Mouse (Mus musculus): Measurements from ENCODE around the gene Homez. TPM values are rescaled to one million over a fixed set of nuclear protein-coding genes. Genes with fewer than 3 reads are reported as not detected.
A peak's percentile ranks its signal among the peaks of the same experiment; 100 is the strongest.

Gene Homez
- total RNA-seq (2017), result 12.5 and 15.6 TPM in 2 replicates

- no peak for ATAC-seq (replicated peaks; ENCODE audit: low read depth, poor library complexity, severe bottlenecking)
Measured at GRCm38 (mm10) chr14:54870861-54871260, at the start of gene Homez. Gene Homez (minus strand): TSS chr14:54870961.

GRCm38 (mm10) chr14:54920076-54920685, 49.4 kb upstream of the Homez start:
- no peak for ATAC-seq (replicated peaks; ENCODE audit: low read depth, poor library complexity, severe bottlenecking)

- no peak for ATAC-seq (replicated peaks; ENCODE audit: low read depth, poor library complexity, severe bottlenecking)
Measured at GRCm38 (mm10) chr14:54913343-54913742, 42.6 kb upstream of the Homez start.

- peak; percentile 76 for ATAC-seq (replicated peaks; ENCODE audit: low read depth, poor library complexity, severe bottlenecking)
Measured at GRCm38 (mm10) chr14:54912886-54913285, 42.1 kb upstream of the Homez start, which contains the start of gene Slc22a17. Gene Slc22a17 (minus strand): TSS chr14:54913132.

GRCm38 (mm10) chr14:54912109-54912850, 41.5 kb upstream of the Homez start:
- ATAC-seq (replicated peaks; ENCODE audit: low read depth, poor library complexity, severe bottlenecking), result no peak

- no peak for ATAC-seq (replicated peaks; ENCODE audit: low read depth, poor library complexity, severe bottlenecking)
Measured at GRCm38 (mm10) chr14:54908682-54909081, 37.9 kb upstream of the Homez start.

- no peak for ATAC-seq (replicated peaks; ENCODE audit: low read depth, poor library complexity, severe bottlenecking)
Measured at GRCm38 (mm10) chr14:54903641-54904040, 32.9 kb upstream of the Homez start.

- peak; percentile 84 for ATAC-seq (replicated peaks; ENCODE audit: low read depth, poor library complexity, severe bottlenecking)
Measured at GRCm38 (mm10) chr14:54900383-54900782, 29.6 kb upstream of the Homez start.

- no peak for ATAC-seq (replicated peaks; ENCODE audit: low read depth, poor library complexity, severe bottlenecking)
Measured at GRCm38 (mm10) chr14:54897445-54897844, 26.7 kb upstream of the Homez start.

GRCm38 (mm10) chr14:54894296-54895151, 23.8 kb upstream of the Homez start:
- no peak for ATAC-seq (replicated peaks; ENCODE audit: low read depth, poor library complexity, severe bottlenecking)

- peak; percentile 98 for ATAC-seq (replicated peaks; ENCODE audit: low read depth, poor library complexity, severe bottlenecking)
Measured at GRCm38 (mm10) chr14:54893651-54894181, 23.0 kb upstream of the Homez start.

GRCm38 (mm10) chr14:54892200-54892599, 21.4 kb upstream of the Homez start, which contains the start of gene Pabpn1:
Gene Pabpn1 (plus strand): TSS chr14:54892500.
- no peak for ATAC-seq (replicated peaks; ENCODE audit: low read depth, poor library complexity, severe bottlenecking)

GRCm38 (mm10) chr14:54885309-54885708, 14.5 kb upstream of the Homez start:
- no peak for ATAC-seq (replicated peaks; ENCODE audit: low read depth, poor library complexity, severe bottlenecking)

GRCm38 (mm10) chr14:54884022-54884712, 13.4 kb upstream of the Homez start:
- ATAC-seq (replicated peaks; ENCODE audit: low read depth, poor library complexity, severe bottlenecking), result no peak

GRCm38 (mm10) chr14:54883154-54884021, 12.6 kb upstream of the Homez start, which contains the start of the genes Bcl2l2 and Gm20521:
Gene Bcl2l2 (plus strand): TSS chr14:54883377.
Gene Gm20521 (plus strand): TSS chr14:54883441.
- ATAC-seq (replicated peaks; ENCODE audit: low read depth, poor library complexity, severe bottlenecking), result peak; percentile 97

- ATAC-seq (replicated peaks; ENCODE audit: low read depth, poor library complexity, severe bottlenecking), result peak; percentile 75
Measured at GRCm38 (mm10) chr14:54877048-54877715, 6.4 kb upstream of the Homez start, which contains the start of gene Ppp1r3e. Gene Ppp1r3e (minus strand): TSS chr14:54877550.

GRCm38 (mm10) chr14:54876539-54877047, 5.8 kb upstream of the Homez start:
- peak; percentile 75 for ATAC-seq (replicated peaks; ENCODE audit: low read depth, poor library complexity, severe bottlenecking)

Measured in common myeloid progenitor, adult 5-6 weeks (primary cell).